Mouse (Mus musculus): ENCODE results near the gene Rsg1. TPM values are rescaled to one million over a fixed set of nuclear protein-coding genes. Genes with fewer than 3 reads are reported as not detected.

Rsg1 gene
- polyA plus RNA-seq, 1 experiment = 0.81 TPM

DNA sequence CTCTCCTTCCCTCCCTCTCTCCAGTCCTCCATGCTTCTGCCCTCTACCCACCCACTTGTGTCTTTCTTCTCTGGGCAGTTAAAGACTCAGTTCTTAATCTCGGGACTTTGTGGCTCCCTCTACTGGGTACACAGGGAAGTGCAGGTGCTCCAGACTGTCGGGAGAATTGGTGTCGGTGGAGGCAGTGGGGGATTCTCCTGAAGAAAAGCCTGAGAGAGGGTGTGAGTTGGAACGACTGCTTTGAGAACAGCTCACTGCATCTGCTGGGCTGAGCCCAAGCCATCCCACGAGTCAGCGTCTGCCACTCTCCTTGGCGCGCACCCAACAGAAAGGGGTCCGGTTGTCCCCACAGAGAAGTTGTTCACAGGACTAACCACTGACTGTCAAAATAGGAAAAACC, 54.1 kb downstream of the Rsg1 start:
- H3K27ac ChIP-seq (ENCODE audit: insufficient read depth, low read depth, low read length) = no peak overlapping the region
- TF ChIP-seq POLR2A (IDR thresholded peaks at IDR 0.05; ENCODE audit: low read depth, low read length) (no peak), CTCF (IDR thresholded peaks at IDR 0.05; ENCODE audit: extremely low read depth, insufficient read length, insufficient replicate concordance, low read depth, low read length) (peak; percentile 85; the same call in 1 of the 2 replicates)
- H3K4me1 ChIP-seq (ENCODE audit: control insufficient read depth, insufficient read depth, insufficient read length, low read length) = peaks cover 10% of the 10 kb centered on the region
- H3K36me3 ChIP-seq (ENCODE audit: control insufficient read depth, insufficient read depth, low read length) = no peaks in the 10 kb centered on the region
- 44% methylated on average over 9 of the region's 9 CpGs for WGBS
- no peaks in the 10 kb centered on the region for H3K27me3 ChIP-seq (ENCODE audit: control insufficient read depth, insufficient read depth, low read length)
- no peak overlapping the region for H3K4me3 ChIP-seq (ENCODE audit: low read depth, low read length)

- Histone ChIP-seq H3K27me3 (ENCODE audit: control insufficient read depth, insufficient read depth, low read length) (no peaks in the 10 kb centered on the region), H3K27ac (ENCODE audit: insufficient read depth, low read depth, low read length) (no peak overlapping the region), H3K36me3 (ENCODE audit: control insufficient read depth, insufficient read depth, low read length) (no peaks in the 10 kb centered on the region), H3K4me3 (ENCODE audit: low read depth, low read length) (no peak overlapping the region), H3K4me1 (ENCODE audit: control insufficient read depth, insufficient read depth, insufficient read length, low read length) (peaks cover 13% of the 10 kb centered on the region)
- TF ChIP-seq CTCF (IDR thresholded peaks at IDR 0.05; ENCODE audit: extremely low read depth, insufficient read length, insufficient replicate concordance, low read depth, low read length) (peak; percentile 31; the same call in 1 of the 2 replicates), POLR2A (IDR thresholded peaks at IDR 0.05; ENCODE audit: low read depth, low read length) (no peak)
- WGBS = 83% methylated on average over 4 of the region's 4 CpGs
These were observed 54.6 kb downstream of the Rsg1 start for GRCm38 (mm10) chr4:141268350-141268749.

- TF ChIP-seq POLR2A (IDR thresholded peaks at IDR 0.05; ENCODE audit: low read depth, low read length) = no peak
- TF ChIP-seq CTCF (IDR thresholded peaks at IDR 0.05; ENCODE audit: extremely low read depth, insufficient read length, insufficient replicate concordance, low read depth, low read length) = peak; percentile 25; the same call in 1 of the 2 replicates
- no peaks in the 10 kb centered on the region for H3K27me3 ChIP-seq (ENCODE audit: control insufficient read depth, insufficient read depth, low read length)
- peaks cover 17% of the 10 kb centered on the region for H3K4me1 ChIP-seq (ENCODE audit: control insufficient read depth, insufficient read depth, insufficient read length, low read length)
- 42% methylated on average over 6 of the region's 6 CpGs for WGBS
- H3K36me3 ChIP-seq (ENCODE audit: control insufficient read depth, insufficient read depth, low read length) = no peaks in the 10 kb centered on the region
- no peak overlapping the region for H3K27ac ChIP-seq (ENCODE audit: insufficient read depth, low read depth, low read length)
- no peak overlapping the region for H3K4me3 ChIP-seq (ENCODE audit: low read depth, low read length)
These were observed 55.3 kb downstream of the Rsg1 start for GRCm38 (mm10) chr4:141269080-141269479.

DNA sequence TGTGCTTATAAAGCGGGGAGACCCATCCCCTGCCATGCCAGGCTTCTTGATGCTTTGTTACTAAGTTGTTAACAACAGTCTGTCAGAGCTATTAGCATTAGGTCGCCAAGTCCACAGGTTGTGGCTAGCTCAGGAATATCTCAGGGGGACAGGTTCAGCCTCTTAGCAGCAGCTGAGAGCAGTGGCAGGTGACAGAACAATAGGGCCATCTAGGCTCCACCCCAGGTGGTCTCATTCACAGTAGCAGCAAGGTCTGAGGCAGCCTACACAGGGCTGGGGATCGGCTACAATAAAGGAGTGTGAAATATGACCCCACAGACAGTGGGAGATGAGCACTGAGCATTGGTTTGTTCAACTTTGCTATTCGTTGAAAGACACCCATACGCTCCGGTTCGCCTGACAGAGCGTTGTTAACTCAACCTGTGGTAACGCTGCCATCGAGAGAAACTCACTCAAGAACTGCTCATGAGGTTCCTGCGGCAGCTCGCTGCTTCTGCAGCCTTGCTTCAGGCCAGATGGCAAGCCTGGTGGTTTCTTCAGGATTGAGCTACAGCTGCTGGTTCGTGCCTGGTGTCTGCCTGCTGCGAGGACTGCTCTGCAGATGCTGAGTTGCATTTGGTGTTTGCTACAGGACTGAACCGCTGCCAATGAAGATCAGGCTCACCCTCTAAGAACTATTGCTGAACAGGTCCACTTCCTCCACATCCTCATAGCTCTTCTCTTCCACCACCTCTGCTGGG, 56.6 kb downstream of the Rsg1 start:
- H3K4me3 ChIP-seq (ENCODE audit: low read depth, low read length) = no peak overlapping the region
- 88% methylated on average over 15 of the region's 15 CpGs for WGBS
- no peak overlapping the region for H3K27ac ChIP-seq (ENCODE audit: insufficient read depth, low read depth, low read length)
- no peaks in the 10 kb centered on the region for H3K36me3 ChIP-seq (ENCODE audit: control insufficient read depth, insufficient read depth, low read length)
- H3K27me3 ChIP-seq (ENCODE audit: control insufficient read depth, insufficient read depth, low read length) = no peaks in the 10 kb centered on the region
- TF ChIP-seq POLR2A (IDR thresholded peaks at IDR 0.05; ENCODE audit: low read depth, low read length) (no peak), CTCF (IDR thresholded peaks at IDR 0.05; ENCODE audit: extremely low read depth, insufficient read length, insufficient replicate concordance, low read depth, low read length) (no peak)
- H3K4me1 ChIP-seq (ENCODE audit: control insufficient read depth, insufficient read depth, insufficient read length, low read length) = peaks cover 16% of the 10 kb centered on the region

DNA sequence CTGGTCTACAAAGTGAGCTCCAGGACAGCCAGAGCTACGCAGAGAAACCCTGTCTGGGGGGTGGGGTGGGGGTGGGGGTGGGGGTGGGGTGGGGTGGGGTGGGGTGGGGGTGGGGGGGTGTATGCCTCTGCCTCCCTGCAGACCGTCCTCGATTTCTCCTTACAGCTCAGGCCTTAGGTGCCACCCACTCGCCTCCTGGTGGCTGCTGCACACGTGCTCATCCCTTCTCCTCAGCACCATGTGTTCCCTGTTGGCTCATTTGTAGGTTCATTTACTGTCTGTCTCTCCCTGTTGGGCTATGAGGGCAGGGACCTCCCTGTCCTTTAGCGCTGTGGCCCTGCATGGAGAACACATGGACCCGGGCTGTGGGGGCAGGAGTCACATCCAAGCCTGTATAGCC, 57.5 kb downstream of the Rsg1 start:
- Histone ChIP-seq H3K4me3 (ENCODE audit: low read depth, low read length) (no peak overlapping the region), H3K27me3 (ENCODE audit: control insufficient read depth, insufficient read depth, low read length) (no peaks in the 10 kb centered on the region), H3K27ac (ENCODE audit: insufficient read depth, low read depth, low read length) (peak overlapping the region; percentile 45; the same call in 1 of the 2 replicates), H3K36me3 (ENCODE audit: control insufficient read depth, insufficient read depth, low read length) (no peaks in the 10 kb centered on the region), H3K4me1 (ENCODE audit: control insufficient read depth, insufficient read depth, insufficient read length, low read length) (peaks cover 15% of the 10 kb centered on the region)
- TF ChIP-seq CTCF (IDR thresholded peaks at IDR 0.05; ENCODE audit: extremely low read depth, insufficient read length, insufficient replicate concordance, low read depth, low read length) (0 out of 2 replicates have a peak, but pooled peaks have one; percentile 16), POLR2A (IDR thresholded peaks at IDR 0.05; ENCODE audit: low read depth, low read length) (no peak)
- WGBS = 84% methylated on average over 5 of the region's 7 CpGs

DNA sequence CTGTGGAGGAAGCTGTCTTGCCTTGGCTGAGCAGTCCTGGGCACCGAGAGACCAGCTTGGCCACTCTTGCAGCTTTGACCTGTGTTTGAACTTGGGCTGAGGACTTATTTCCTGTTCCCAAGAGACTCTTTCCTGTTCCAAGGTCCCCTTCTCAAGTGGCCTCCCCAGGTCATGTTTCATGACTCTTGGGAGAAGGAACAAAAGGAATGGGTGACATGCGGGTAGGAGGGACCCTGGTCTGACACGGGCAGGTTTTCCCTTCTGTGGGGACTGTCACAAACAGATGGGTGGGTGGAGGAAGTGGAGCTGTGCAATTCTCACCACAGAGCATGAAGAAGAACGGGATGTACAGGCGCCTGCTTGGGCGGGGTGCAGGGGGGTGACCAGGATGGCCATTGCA, 58.0 kb downstream of the Rsg1 start:
- Histone ChIP-seq H3K27ac (ENCODE audit: insufficient read depth, low read depth, low read length) (peak overlapping the region; percentile 45; the same call in 1 of the 2 replicates), H3K27me3 (ENCODE audit: control insufficient read depth, insufficient read depth, low read length) (no peaks in the 10 kb centered on the region), H3K4me3 (ENCODE audit: low read depth, low read length) (no peak overlapping the region), H3K4me1 (ENCODE audit: control insufficient read depth, insufficient read depth, insufficient read length, low read length) (peaks cover 15% of the 10 kb centered on the region), H3K36me3 (ENCODE audit: control insufficient read depth, insufficient read depth, low read length) (no peaks in the 10 kb centered on the region)
- TF ChIP-seq POLR2A (IDR thresholded peaks at IDR 0.05; ENCODE audit: low read depth, low read length) (no peak), CTCF (IDR thresholded peaks at IDR 0.05; ENCODE audit: extremely low read depth, insufficient read length, insufficient replicate concordance, low read depth, low read length) (no peak)
- 66% methylated on average over 6 of the region's 6 CpGs for WGBS

- Histone ChIP-seq H3K36me3 (ENCODE audit: control insufficient read depth, insufficient read depth, low read length) (no peaks in the 10 kb centered on the region), H3K27ac (ENCODE audit: insufficient read depth, low read depth, low read length) (peak overlapping the region; percentile 39), H3K4me3 (ENCODE audit: low read depth, low read length) (peak overlapping the region; percentile 45), H3K4me1 (ENCODE audit: control insufficient read depth, insufficient read depth, insufficient read length, low read length) (peaks cover 24% of the 10 kb centered on the region), H3K27me3 (ENCODE audit: control insufficient read depth, insufficient read depth, low read length) (no peaks in the 10 kb centered on the region)
- no peak for TF ChIP-seq CTCF (IDR thresholded peaks at IDR 0.05; ENCODE audit: extremely low read depth, insufficient read length, insufficient replicate concordance, low read depth, low read length)
- no peak for TF ChIP-seq POLR2A (IDR thresholded peaks at IDR 0.05; ENCODE audit: low read depth, low read length)
- 16% methylated on average over 14 of the region's 14 CpGs for WGBS
These were observed 59.1 kb downstream of the Rsg1 start for GRCm38 (mm10) chr4:141272878-141273277.
